Mouse (Mus musculus) erythroblast, embryonic 14.5 days (primary cell): ENCODE data around the gene Trpm3.

Experiments used
- GATA1 ChIP-seq: IDR thresholded peaks from 2 replicates; pipeline ENCODE4 v1.6.1; 2012; ENCODE audit warnings: low read length, inconsistent platforms, mixed read lengths
- TAL1 ChIP-seq: IDR thresholded peaks from 3 replicates; pipeline ENCODE4 v1.6.1; 2012; ENCODE audit warnings: low read length, inconsistent platforms, mixed read lengths

DNA sequence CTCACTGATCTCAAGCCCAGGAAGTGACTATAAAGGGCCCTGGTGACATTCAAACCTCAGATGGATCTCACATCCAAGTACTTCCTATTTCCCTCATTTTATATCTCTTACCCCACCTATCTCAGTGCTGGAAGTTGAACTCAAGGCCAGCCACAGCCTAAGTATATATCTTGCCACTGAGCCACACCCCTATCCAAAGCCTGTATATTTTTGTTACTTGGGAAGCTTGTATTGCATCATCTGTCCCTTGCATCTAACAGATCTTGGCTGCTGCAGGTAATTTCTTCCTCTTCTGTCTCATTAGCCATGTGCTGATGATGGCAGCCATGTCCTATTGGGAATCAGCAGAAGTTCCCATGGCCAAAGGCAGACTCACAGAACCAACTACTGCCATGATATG, 904.9 kb downstream of the Trpm3 start:
- TF ChIP-seq GATA1 (no peak), TAL1 (no peak)
